Mouse (Mus musculus) spleen, postnatal 14 days (tissue): Measurements from ENCODE around the gene Ogn.
"Not testable (repeated sequence)": the region's sequence is repeated elsewhere in the genome, so short reads cannot be mapped to it uniquely, and the experiment has no call there.

Experiments
- DNase-seq, 2 experiments: peaks; one replicate each; pipeline ENCODE4 v3.0.0; 2021 to 2022; ENCODE audit warnings: low spot score in 2 of 2

Gene Ogn

GRCm38 (mm10) chr13:49607714-49608113, at the start of gene Ogn:
Gene Ogn, plus strand, starts transcription at chr13:49608046.
- DNase-seq, result no peak

GRCm38 (mm10) chr13:49559185-49559584, 48.7 kb upstream of the Ogn start:
- DNase-seq, result peak in 1 of 2 experiments; percentile 4

- no peak for DNase-seq
Measured at GRCm38 (mm10) chr13:49560886-49561285, 47.0 kb upstream of the Ogn start.

GRCm38 (mm10) chr13:49564347-49564746, 43.5 kb upstream of the Ogn start:
- DNase-seq, result no peak

- DNase-seq, result no peak
Measured at GRCm38 (mm10) chr13:49570371-49570770, 37.5 kb upstream of the Ogn start.

- DNase-seq, result no peak
Measured at GRCm38 (mm10) chr13:49571418-49571817, 36.4 kb upstream of the Ogn start.

GRCm38 (mm10) chr13:49581541-49582530, 26.0 kb upstream of the Ogn start, which contains the start of gene Omd:
Gene Omd, plus strand, starts transcription at chr13:49582462.
- no peak for DNase-seq

GRCm38 (mm10) chr13:49583859-49584258, 24.0 kb upstream of the Ogn start:
- no peak for DNase-seq

GRCm38 (mm10) chr13:49584307-49585005, 23.4 kb upstream of the Ogn start:
- no peak for DNase-seq

- no peak for DNase-seq
Measured at GRCm38 (mm10) chr13:49586062-49586461, 21.8 kb upstream of the Ogn start.

GRCm38 (mm10) chr13:49602541-49602940, 5.3 kb upstream of the Ogn start:
- DNase-seq, result not testable (repeated sequence)

- no peak for DNase-seq
Measured at GRCm38 (mm10) chr13:49603603-49604002, 4.2 kb upstream of the Ogn start.

- DNase-seq, result no peak
Measured at GRCm38 (mm10) chr13:49608589-49609322, 910 bp downstream of the Ogn start.

- DNase-seq, result no peak
Measured at GRCm38 (mm10) chr13:49617021-49617420, 9.2 kb downstream of the Ogn start.

GRCm38 (mm10) chr13:49618365-49618764, 10.5 kb downstream of the Ogn start:
- DNase-seq, result no peak

- DNase-seq, result no peak
Measured at GRCm38 (mm10) chr13:49623216-49623615, 15.4 kb downstream of the Ogn start.

GRCm38 (mm10) chr13:49628167-49628566, 20.3 kb downstream of the Ogn start:
- no peak for DNase-seq

- no peak for DNase-seq
Measured at GRCm38 (mm10) chr13:49629076-49629475, 21.2 kb downstream of the Ogn start.

- DNase-seq, result no peak
Measured at GRCm38 (mm10) chr13:49639965-49640364, 32.1 kb downstream of the Ogn start.

- DNase-seq, result no peak
Measured at GRCm38 (mm10) chr13:49642650-49643049, 34.8 kb downstream of the Ogn start.

- no peak for DNase-seq
Measured at GRCm38 (mm10) chr13:49643669-49644362, 36.0 kb downstream of the Ogn start.
